Mouse (Mus musculus) cerebellum, postnatal 14 days (tissue): Measurements from ENCODE around the gene Flywch1.
A peak's percentile ranks its signal among the peaks of the same experiment; 100 is the strongest.

ENCODE experiments used
- DNase-seq, 2 experiments: peaks; one replicate each; pipeline ENCODE4 v3.0.0; 2021; ENCODE audit warnings: mixed read lengths in 2 of 2

Flywch1 gene

DNA sequence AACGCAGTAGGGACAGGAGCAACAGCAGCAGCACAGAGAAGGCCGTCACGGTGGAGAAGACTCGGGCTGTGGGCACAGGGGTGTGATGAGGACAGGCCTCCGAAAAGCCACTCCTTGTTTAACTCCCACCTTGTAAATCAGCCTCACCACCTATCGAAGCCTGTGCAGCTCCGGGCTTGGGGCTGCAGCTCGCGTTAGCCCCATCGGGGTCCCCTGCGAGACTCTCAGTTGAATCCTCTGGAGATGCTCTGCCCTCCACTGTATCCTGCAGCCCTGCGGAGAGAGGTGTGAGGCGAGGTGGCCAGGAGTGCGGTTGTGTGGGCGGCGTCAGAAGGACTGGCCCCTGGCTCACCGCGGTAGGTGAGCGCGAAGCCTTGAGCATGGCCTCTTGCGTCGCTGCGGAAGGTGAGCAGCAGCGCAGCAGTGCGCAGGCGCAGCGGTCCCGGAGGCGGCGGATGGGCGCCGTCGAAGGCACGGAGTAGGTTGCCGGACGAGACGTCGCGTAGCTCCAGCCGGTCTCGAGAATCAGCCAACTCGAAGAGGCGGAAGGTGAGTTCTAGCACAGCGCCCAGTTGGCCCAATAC, 29.1 kb downstream of the Flywch1 start:
- peak; percentile 41 to 55 for DNase-seq

DNA sequence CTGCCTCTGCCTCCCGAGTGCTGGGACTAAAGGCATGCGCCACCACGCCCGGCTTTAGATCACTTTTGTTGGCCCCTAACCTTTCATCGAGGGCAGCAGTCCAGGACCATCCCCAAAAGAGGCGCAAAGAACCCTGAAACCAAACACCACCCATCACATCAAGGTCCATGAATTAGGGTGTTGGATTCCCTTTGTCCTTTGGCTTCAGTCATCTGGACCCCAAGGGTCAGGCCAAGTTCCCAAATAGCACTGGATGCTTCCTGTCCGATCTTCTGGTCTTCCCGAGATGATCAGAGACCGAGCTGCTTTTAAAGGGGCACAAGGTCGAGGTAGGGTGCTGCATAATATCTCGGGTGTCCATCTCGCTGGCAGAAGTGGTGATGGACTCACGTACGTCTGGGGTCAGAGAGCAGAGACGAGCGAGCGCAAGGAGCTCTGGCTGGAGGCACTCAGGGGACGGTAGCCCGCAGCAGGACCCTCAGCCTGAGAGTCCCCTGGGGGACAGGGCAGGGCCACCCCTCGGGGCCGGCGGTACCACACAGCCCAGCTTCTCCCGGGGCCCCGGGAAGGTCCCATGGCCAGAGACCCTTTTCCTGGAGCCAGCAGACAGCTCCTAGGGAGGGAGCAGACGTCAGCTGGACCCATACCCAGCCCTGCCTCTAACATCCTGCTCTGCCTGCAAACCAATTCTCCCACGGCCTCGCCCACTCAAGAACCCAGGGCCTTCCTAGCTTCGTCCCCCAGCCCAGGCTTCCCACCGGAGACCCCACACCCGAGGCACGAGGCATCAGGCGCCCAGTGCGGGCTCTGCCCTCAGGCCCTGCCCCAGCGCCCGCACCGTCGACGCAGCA, 29.8 kb downstream of the Flywch1 start:
- DNase-seq: no peak

DNA sequence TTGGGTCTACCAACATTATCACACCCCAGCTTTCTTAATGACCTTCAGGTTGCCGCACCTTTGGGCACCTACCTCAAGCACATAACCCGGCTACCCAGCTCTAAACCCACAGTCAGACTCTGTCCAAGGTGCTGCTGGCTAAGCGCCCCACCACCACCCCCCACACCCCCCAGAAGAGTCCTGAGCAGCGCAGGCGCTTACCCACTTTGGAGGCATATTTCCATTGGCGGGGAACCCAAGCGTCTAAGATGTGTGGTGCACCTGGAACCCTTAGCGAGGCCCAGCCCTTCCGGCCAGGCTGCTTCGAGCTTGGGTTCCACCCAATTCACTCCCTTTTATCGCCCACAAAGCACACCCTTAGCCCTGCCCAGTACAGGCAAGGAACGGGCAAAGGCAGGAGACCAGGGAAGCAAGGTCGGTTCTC, 30.8 kb downstream of the Flywch1 start, which contains the start of gene Paqr4:
TSS of gene Paqr4 (minus strand) at position 270 of the 424 bp plus-strand sequence.
- DNase-seq: peak in 1 of 2 experiments; percentile 62

DNA sequence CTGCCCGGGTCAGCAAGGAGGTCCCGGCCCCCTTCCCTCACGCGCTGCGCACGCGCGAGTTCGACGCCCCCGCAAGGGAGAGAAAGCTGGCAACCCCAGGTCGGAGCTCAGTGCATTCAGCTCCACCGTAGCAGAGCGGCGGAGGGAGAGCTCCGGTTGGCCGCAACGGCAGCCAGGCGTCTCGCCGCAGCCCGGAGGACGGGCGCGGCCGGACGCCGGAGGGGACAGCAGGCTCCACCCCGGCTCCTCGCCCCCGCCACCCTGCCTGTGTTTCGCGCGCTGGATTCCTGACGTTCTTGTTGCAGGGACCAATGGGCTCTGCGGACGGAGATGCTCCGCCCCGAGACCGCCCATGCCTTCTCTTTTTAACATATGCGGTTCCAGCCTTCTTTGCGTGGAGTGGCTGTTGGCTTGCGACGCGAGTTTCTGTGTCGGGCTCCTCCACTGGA, 31.2 kb downstream of the Flywch1 start:
- peak; percentile 92 to 93 for DNase-seq

DNA sequence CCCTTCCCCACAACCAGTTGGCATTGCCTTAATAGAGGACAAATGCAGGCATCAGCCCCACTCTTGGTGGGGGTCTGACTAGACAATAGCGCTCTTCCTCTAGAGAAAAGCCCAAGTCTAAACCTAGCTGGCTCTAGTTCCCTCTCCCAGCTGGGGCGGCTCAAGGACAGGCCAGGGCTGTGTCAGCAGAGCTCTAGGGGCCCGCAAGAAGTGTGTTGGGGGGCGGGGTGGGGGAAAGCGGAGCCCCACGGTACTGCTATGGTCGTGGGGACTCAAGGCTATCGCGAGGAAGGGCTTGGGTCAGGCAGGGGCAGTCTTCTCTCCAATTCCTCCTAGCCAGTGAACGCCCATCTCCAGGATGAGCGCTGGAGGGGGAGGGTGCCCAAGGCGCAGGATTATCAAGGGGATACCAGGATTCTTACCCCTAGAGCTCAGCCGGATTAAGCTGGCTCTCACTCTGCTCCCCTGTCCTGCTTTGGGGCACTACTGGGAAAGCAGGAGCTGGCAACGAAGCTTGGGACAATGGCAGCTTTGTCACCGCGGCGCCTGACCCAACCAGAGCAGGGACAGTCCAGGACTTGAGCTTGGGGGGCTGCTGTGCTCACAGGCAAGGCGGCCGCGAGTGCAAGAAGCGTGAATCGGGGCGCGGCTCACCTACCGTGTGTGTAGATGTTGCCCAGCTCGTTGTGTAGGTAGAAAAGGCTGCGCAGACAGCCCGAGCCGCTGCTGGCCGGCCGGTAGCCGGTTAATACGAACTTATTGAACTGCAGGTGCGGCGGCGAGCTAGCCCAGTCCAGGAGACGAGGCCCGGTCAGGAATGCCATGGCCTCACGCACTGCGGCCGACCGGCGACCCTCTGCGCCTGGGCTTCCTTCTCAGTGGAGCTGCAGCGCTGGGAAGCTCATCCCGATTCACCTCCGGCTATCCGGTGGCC, 31.9 kb downstream of the Flywch1 start:
- DNase-seq: peak; percentile 40 to 50

DNA sequence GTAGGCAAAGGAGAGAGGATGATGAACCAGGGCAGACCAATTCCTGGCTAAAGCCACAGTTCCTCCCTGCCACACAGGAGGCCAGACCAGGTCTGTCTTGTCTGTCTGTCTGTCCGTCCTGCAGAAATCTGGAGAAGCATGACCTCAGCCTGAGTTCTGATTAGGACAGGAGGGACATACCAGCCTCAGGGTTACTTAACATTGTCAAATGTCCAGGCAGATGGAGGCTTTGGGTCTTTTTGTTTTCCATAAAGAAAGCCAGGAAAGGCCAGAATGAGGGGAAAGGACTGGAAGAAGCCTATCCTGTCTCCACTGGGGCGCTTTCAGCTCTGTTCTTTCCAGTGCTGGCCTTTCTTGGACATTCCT, 32.6 kb downstream of the Flywch1 start:
- no peak for DNase-seq

DNA sequence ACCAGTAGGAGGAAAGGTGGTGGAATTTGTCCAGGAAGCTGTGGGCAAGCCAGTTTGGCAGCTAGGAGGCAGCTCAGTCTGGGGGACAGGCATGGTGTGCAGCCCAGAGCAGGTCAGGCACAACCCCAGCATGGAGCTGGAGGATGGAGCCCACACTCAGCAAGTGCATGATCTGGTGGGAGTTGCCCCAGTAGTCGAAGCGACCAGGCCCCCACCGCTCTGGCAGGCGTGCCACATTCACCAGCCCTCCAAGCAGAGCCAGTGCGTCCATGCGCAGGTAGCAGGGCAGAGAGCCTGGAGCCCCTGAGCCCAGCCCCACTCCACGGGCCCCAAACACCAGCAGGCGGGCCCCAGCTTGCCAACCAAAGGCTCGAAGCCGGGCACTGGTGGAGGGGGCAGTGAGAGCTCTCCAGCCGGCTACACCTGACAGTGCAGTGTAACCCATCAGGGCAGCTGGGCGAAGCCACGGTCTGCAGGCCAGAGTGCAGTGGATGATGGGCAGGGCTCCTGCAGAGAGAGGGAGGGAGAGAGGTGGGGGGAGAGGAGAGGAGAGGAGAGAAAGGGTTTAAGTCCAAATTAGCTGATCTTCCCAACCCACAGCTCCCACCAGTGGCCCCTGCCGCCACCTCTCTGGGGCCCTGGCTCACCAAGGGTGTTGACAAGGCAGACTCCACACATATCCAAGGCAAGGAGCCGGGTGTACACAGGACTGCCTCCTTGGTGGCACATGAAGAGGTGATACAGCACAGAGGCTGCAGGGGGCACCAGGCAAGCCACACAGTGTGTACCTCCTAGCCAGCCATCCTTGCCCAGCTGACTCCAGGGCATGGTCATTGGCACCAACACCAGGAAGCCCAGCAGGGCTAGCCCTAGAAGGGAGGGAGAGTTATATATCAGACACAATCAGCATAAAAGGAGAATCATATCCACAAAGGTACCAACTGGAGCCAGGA, 33.6 kb downstream of the Flywch1 start:
- DNase-seq: peak in 1 of 2 experiments; percentile 36

DNA sequence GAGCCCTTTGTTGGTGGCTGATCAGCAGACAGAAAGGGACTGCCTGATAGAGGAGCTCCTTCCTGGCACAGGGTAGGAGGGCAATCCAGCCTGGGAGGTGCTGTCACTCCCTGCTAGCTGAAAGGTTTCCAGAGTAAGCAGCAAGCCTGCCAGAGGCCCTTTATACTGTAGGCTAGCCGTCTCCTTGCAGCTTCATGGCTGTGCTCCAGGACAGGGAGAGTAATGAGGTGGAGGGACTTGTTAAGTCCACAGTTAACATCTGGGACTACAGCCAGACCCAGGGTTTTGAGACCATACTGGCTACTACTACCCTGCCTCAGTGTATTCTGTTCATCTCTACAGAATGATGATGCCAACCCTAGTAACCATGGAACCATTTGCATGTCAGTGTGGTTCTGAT, 37.1 kb downstream of the Flywch1 start:
- no peak for DNase-seq

DNA sequence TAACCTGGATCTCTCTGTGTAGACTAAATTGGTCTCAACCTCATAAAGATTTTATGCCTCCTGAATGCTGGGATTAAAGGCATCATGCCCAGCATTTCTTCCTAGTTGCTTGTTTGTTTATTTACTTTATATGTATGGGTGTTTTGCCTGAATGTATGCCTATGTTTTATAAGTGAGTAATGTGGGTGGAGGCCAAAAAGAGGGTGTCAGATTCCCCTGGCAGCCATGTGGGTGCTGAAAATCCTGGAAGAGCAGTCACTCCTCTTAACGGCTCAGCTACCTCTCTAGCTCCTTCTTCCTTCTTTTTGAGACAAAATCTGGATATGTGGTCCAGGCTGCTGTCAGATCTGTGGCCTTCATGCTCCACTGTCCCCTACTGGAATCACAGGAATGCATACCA, 41.0 kb downstream of the Flywch1 start:
- no peak for DNase-seq

DNA sequence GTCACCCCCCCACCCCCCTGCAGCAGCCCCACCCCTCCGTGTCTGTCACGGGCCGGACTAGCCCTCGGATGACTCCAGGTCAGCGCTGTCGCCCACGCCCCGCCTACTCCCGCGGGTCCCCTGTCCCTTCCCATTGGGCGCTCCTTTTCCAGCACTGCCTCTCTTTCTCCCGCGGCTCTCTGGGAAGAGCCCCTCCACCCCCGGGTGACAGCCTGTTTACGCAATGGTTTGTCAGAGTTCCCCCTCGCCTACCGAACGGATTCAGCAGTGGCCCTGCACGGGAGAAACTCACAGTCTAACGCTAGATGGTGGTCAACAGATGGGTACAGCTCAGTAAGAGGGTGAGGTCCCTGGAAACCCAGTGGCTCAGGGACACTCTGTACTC, 44.7 kb downstream of the Flywch1 start:
- DNase-seq: peak; percentile 79 to 87

DNA sequence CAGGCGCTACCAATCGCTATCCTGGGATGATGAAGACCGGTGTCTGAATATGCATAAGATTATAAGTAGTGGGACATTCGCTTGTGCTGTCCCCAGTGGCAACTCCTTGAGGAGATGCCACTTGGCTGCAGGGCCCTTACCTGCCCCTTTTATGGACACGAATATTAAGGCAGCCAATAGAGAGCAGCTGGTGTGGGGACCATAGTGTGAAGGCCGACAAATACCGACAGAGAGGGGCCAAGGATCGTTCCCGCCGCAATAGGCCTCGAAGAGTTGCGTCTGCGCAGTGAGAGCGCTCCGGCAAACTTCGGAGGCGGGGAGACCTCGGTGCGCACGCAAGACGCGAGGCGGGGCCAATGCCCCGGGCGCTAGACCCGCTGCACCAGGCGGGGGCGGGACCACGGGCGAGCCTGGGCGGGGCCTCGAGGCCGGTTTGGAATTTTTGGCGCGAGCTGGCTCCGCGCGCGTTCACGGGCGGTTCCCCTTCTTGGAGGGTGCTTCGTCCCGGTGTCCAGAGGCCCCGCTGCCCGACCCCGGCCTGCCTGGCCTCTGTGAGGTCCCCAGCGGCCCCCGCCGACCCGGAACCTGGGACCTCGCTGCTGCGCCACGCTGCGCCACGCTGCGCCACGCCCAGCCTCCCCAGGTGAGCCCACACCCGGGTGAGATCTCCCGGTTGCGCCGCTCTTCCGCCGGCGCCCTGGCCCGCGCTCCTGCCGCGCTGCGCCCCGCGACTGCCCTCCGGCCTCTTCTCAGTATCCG, 45.2 kb downstream of the Flywch1 start, which contains the start of gene Pkmyt1:
TSS of gene Pkmyt1 (plus strand) at position 338 of the 759 bp plus-strand sequence.
- DNase-seq: peak; percentile 96 to 97

DNA sequence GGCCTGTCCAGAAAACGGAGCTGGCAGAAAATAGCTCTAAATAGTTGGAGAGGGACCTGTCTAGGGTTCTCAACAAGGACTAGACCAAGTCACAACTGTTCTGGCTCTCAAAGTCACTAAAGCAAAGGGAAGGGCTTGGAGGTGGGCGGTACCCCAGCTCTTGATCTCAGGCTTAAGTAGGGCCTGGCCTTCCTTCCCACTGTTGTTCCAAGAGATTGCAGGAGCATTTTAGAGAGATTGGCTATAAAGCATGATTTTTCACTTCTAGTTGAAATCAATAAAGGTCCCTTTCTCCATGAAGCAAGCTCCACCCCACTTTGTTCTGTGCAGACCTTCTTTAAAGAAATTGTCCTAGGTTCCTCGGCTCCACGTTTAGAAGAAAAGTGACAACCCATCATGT, 45.9 kb downstream of the Flywch1 start:
- no peak for DNase-seq

DNA sequence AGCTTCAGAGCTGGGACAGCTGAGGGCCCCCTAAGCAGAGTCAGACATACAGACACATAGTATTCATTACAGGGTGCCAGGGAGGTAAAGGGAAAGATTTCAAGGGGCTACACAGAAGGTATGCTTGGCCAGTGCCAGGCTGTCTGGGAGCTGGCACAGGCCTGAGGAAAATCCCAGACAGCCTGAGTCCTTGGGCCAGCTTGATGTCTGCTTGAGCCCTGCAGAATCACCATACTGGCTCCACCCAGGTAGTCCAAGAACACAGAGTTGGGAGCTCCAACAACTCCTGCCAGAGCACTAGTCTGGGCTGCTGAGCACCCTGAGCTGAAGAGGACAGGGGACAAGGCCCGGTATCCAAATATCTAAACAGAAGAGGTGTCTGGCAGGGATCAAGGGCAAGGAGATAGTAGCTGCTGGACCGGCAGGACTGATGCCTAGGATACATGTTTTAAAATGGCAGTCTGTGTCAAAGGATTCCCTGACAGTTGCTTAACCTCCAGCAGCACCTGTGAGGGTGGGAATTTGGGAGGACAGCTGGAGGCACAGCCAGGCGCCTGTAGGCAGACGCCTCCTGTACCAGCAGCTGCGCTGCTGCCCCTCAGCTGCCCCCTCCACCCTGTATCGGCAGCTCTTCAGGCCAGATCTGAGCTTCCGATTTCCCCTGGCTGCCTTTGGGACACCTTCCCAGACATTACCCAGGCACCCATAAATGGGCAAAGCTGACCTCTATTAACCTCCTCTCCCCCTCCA, 48.9 kb downstream of the Flywch1 start, which contains the start of gene 1520401A03Rik:
TSS of gene 1520401A03Rik (minus strand) at position 408 of the 750 bp plus-strand sequence.
- DNase-seq: no peak

DNA sequence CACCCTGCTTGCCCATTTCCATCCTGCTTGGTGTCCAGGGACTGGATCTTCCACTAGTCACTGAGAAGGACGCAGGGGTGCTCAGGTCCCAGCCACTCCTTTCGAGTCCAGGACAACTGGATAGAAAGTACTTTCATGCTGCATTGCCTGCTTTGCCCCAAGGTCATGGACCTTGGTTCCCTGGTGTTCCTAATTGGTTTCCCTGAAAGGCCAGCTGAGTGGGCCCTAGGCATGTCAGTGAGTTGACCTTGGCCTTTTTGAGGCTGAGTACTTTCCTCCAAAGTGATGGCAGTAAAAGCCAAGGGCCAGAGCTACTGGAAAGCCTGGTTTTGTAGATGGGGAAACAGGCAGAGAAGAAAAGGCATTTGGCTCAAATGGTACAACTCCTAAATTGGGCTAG, 49.5 kb downstream of the Flywch1 start:
- no peak for DNase-seq

DNA sequence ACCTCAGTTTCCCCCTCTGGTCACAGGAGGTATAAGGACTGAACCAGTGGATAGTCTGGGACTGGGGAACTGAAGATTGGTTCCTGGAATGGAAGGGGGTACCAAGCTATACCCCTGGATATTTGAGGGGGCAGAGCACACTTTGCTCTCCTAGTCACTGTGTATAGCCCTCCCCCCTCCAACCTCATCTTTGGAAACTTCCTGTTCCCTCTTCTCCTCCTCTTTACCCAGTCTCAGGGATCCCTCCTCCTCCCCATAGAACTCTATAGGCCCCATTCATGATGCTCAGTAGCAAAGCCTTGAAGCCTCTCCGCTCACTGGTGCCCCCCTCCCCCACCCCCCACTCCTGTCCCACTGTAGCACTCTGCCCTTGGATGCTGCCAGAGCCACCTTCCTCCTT, 51.9 kb downstream of the Flywch1 start:
- no peak for DNase-seq

DNA sequence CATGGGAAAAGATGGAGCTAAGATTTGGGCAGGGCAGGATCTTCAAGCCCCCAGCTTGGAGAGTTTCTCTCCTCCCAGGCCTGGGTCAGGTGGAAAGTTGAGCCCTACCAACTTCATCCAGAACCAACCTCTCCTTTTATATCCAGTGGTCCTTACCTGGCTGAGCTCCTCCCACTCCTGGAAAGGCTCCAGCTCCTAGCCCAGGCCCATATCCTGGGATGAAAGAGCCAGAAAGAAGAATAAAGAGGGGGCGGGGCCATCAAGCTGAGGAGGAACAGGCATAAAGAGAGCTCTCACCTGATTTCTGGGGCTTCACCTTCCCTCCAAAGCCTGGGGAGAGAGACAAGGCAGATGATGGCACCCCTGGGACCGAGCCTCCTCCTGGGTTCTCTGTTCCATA, 54.4 kb downstream of the Flywch1 start:
- no peak for DNase-seq

DNA sequence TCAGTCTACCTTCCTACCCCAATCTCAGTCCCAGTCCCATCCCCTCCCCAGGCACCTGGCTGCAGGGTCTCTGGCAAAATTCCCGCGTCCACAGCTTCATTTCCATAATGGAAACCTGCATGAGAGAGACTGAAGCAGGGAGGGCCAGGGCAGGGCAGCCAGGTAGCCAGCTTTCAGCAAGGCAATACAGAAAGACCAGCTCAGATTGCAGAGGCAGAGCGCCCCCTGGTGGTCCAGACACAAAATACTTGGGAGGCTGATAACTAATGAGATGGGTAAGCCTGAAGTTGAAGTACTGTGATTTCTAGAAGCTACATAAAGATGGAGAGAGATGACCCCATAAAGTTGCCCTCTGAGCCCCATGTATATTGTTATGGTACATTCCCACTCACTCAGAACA, 65.2 kb downstream of the Flywch1 start:
- peak; percentile 90 to 92 for DNase-seq

DNA sequence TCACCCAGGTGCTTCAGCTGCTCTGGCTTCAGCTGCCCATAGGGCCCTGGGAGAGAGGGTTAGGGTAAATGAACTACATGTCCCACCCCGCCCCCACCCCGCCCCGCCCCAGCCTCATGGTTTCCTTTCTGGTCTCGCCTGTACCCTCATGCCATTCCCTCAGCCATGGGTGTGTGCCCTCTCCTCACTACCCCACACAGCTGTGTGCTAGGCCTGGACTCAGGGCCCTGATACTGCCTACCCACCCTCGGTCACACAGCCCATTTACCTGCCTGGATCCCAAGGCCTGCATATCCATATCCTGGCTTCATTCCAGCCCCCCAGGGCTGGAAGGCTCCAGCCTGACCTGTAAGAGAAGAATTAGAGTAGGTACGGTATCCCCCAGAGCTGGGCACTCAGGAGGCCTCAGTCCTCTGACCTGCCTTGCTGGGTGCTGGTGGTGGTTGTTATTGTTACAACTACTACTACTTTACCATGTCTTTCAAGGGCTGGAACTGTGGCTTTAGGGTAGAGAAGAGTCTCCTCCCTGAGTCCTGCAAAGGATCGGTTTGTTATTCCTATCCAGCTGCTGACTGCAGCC, 65.8 kb downstream of the Flywch1 start:
- DNase-seq: no peak

DNA sequence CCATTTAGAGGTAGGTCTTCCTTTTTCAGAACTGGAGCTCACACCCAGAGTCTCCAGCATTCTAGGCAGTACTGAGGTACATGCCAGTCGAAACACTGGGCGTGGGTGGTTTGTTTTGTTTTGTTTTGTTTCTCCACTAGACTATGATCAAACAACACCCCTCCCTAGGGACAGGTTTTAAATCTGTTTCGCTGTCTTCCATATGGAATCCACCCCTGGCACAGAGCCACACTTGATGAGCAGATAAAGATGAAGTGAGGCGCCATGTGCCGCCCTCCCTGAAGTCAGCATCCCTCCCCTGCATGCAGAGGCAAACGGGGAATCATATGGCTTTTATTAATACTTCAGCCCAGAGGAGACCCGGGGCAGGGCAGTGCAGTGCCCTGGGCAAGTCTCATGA, 66.7 kb downstream of the Flywch1 start:
- peak in 1 of 2 experiments; percentile 42 for DNase-seq

DNA sequence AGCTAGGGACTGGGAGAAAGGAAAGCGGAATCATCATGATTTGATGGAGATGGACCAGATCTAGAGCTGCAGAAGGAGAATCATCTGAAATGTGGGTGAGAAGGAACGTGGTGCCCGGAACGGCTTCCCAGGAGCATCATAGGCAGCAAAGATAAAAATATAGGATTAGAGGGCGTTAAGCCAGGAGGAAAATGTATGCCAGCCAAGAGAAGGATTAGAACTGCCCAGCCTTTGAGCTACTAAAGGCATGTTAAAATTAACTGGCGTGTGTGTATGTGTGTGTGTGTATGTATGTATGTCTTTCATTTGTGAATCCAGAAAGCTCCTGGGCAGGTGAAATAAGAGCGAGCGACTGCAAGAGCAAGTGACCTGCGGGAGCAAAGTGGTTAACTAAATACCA, 68.1 kb downstream of the Flywch1 start:
- DNase-seq: no peak
